Mouse (Mus musculus) testis, adult 2 months (tissue): ENCODE measurements at regions not wholly inside any gene's neighbourhood (a gene's known extent, or its start where the extent isn't known, plus 50 kb on each side); places are given as distances from the start of the nearest gene placed in this dataset.

Experiments used
- CTCF ChIP-seq: fragments of 200-500 bp; IDR thresholded peaks from 2 replicates; pipeline ENCODE4 v1.5.1; 2012; ENCODE audit warnings: low read depth, mild to moderate bottlenecking, inconsistent platforms, low read length, moderate library complexity; ENCODE audit not compliant: control insufficient read depth, insufficient read depth, insufficient replicate concordance
- POLR2A ChIP-seq: fragments of 200-500 bp; IDR thresholded peaks from 2 replicates; pipeline ENCODE4 v1.6.1; 2012; ENCODE audit warnings: low read depth, mild to moderate bottlenecking, inconsistent platforms, low read length, moderate library complexity; ENCODE audit not compliant: control insufficient read depth

- no peak for TF ChIP-seq POLR2A
- TF ChIP-seq CTCF = no peak
Observed at GRCm38 (mm10) chr19:26978640-26979007, 92.9 kb downstream of the Gm815 start.
